Mouse (Mus musculus) cerebellum, adult 2 months (tissue): ENCODE results near the gene Mark2.

ENCODE experiments used
- CTCF ChIP-seq: fragments of 200-500 bp; IDR thresholded peaks from 2 replicates; pipeline ENCODE4 v1.5.1; 2011; ENCODE audit warnings: low read depth, mild to moderate bottlenecking, control low read depth, low read length, moderate library complexity, borderline replicate concordance; ENCODE audit not compliant: insufficient read depth
- POLR2A ChIP-seq: fragments of 200-500 bp; IDR thresholded peaks from 2 replicates; pipeline ENCODE4 v1.6.1; 2011; ENCODE audit warnings: low read length, control low read depth, borderline replicate concordance; ENCODE audit not compliant: insufficient read depth

DNA sequence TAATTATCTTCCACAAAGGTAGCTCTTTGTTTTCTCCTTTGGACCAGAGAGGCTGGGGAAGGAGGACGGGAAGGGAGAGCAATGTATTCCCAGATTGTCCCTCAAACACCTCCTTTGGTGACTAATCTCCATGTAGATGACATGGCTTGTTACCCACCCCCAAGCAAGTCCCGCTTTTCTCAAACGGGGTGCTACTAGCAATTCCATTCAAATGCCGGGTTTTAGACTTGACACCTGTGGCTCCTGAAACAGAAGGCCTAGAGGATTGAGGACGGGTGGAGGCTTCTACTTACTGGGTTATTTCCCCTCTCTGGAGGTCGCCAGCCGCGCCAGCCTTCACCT lies 40.2 kb upstream of the Mark2 start:
- TF ChIP-seq CTCF (no peak), POLR2A (no peak)
